Mouse (Mus musculus) ZHBTc4 (cell line): ENCODE measurements around the gene Doc2g.

Experiments used
- DNase-seq: peaks from one replicate; pipeline ENCODE4 v3.0.0-alpha.2; 2011; ENCODE audit warnings: low read depth, low spot score

Doc2g gene

GRCm38 (mm10) chr19:3990804-3991203, 12.3 kb upstream of the Doc2g start:
- DNase-seq: no peak

GRCm38 (mm10) chr19:3991562-3991961, 11.6 kb upstream of the Doc2g start:
- DNase-seq: no peak

- no peak for DNase-seq
Measured at GRCm38 (mm10) chr19:3991966-3992365, 11.1 kb upstream of the Doc2g start.

- DNase-seq: no peak
Measured at GRCm38 (mm10) chr19:3992416-3992815, 10.7 kb upstream of the Doc2g start, which contains the start of gene Tbx10. TSS of gene Tbx10 (plus strand) at chr19:3992752.

- DNase-seq: no peak
Measured at GRCm38 (mm10) chr19:3994932-3995331, 8.2 kb upstream of the Doc2g start.

GRCm38 (mm10) chr19:3995505-3995904, 7.6 kb upstream of the Doc2g start:
- no peak for DNase-seq

GRCm38 (mm10) chr19:3996106-3996505, 7.0 kb upstream of the Doc2g start:
- DNase-seq: no peak

GRCm38 (mm10) chr19:3996747-3997146, 6.4 kb upstream of the Doc2g start:
- no peak for DNase-seq

- no peak for DNase-seq
Measured at GRCm38 (mm10) chr19:3997231-3997630, 5.9 kb upstream of the Doc2g start.

GRCm38 (mm10) chr19:3998335-3998734, 4.8 kb upstream of the Doc2g start:
- no peak for DNase-seq

GRCm38 (mm10) chr19:3999121-3999730, 3.9 kb upstream of the Doc2g start:
- DNase-seq: no peak

- DNase-seq: peak; percentile 98
Measured at GRCm38 (mm10) chr19:4000119-4000900, 2.8 kb upstream of the Doc2g start, which contains the start of the genes Nudt8 and Gm49405. TSS of gene Nudt8 (plus strand) at chr19:4000580. TSS of gene Gm49405 (plus strand) at chr19:4000626.

GRCm38 (mm10) chr19:4000949-4001525, 2.1 kb upstream of the Doc2g start:
- no peak for DNase-seq

- no peak for DNase-seq
Measured at GRCm38 (mm10) chr19:4001752-4002151, 1.4 kb upstream of the Doc2g start.

- no peak for DNase-seq
Measured at GRCm38 (mm10) chr19:4003641-4004040, 528 bp downstream of the Doc2g start.

- no peak for DNase-seq
Measured at GRCm38 (mm10) chr19:4004331-4004730, 1.2 kb downstream of the Doc2g start.

- no peak for DNase-seq
Measured at GRCm38 (mm10) chr19:4005091-4005490, 2.0 kb downstream of the Doc2g start.

- DNase-seq: no peak
Measured at GRCm38 (mm10) chr19:4005971-4006370, 2.9 kb downstream of the Doc2g start.

GRCm38 (mm10) chr19:4011086-4011485, 8.0 kb downstream of the Doc2g start:
- DNase-seq: no peak

- peak; percentile 100 for DNase-seq
Measured at GRCm38 (mm10) chr19:4012432-4013022, 9.4 kb downstream of the Doc2g start, which contains the start of gene Ndufv1. TSS of gene Ndufv1 (minus strand) at chr19:4012806.

GRCm38 (mm10) chr19:4013066-4013465, 10.0 kb downstream of the Doc2g start:
- no peak for DNase-seq

- DNase-seq: no peak
Measured at GRCm38 (mm10) chr19:4014802-4015201, 11.7 kb downstream of the Doc2g start.
